Mouse (Mus musculus) neural tube, embryonic 12.5 days (tissue): ENCODE data around the gene Gm21915. TPM values are rescaled to one million over a fixed set of nuclear protein-coding genes. Genes with fewer than 3 reads are reported as not detected.

Experiments
- ATAC-seq: fragments of 200-750 bp; cut with Nextera tagmentation; 2 replicates; pipeline ENCODE4 v1.8.0; 2017; ENCODE audit warnings: low read depth, mild to moderate bottlenecking, moderate TSS enrichment, moderate library complexity; ENCODE audit not compliant: low FRiP score
- H3K27ac ChIP-seq: fragments of 300-500 bp; sonication (generic); 2 replicates; pipeline ENCODE4 v1.5.1; 2016
- H3K27me3 ChIP-seq: fragments of 300-500 bp; sonication (generic); replicated peaks from 2 replicates; pipeline ENCODE4 v1.6.1; 2016; ENCODE audit warnings: mild to moderate bottlenecking
- H3K36me3 ChIP-seq: fragments of 300-500 bp; sonication (generic); 2 replicates; pipeline ENCODE4 v1.6.1; 2016; ENCODE audit warnings: mild to moderate bottlenecking
- H3K4me1 ChIP-seq: fragments of 300-500 bp; sonication (generic); 2 replicates; pipeline ENCODE4 v1.6.1; 2016
- H3K4me2 ChIP-seq: fragments of 300-500 bp; sonication (generic); replicated peaks from 2 replicates; pipeline ENCODE4 v1.6.1; 2016; ENCODE audit warnings: mild to moderate bottlenecking
- H3K4me3 ChIP-seq: fragments of 300-500 bp; sonication (generic); 2 replicates; pipeline ENCODE4 v1.5.1; 2016
- H3K9ac ChIP-seq: fragments of 300-500 bp; sonication (generic); 2 replicates; pipeline ENCODE4 v1.6.1; 2016; ENCODE audit warnings: mild to moderate bottlenecking
- H3K9me3 ChIP-seq: fragments of 300-500 bp; sonication (generic); 2 replicates; pipeline ENCODE4 v1.6.1; 2016; ENCODE audit warnings: mild to moderate bottlenecking
- WGBS: fragments of 180-500 bp; shearing (Covaris S2); methylation state at CpG from one replicate; pipeline ENCODE4 v1.1.7; 2016; 5-methylcytosine and 5-hydroxymethylcytosine counted together
- polyA plus RNA-seq: library from polyadenylated mRNA; unstranded; fragments of >200 nt; fragmentation: Nextera tagmentation; extraction: Ambion mirVana; gene quantifications from 2 replicates; pipeline ENCODE4 v1.2.1, GENCODE M21; 2016

Gene Gm21915
- polyA plus RNA-seq, 1 experiment from 2014 or later: not detected

- peaks cover 19% of the 10 kb centered on the region for H3K4me1 ChIP-seq
- WGBS: 2% methylated on average over 14 of the region's 14 CpGs
- peak overlapping the region; percentile 63 for H3K4me2 ChIP-seq
- peak overlapping the region; percentile 25 for H3K4me3 ChIP-seq
- ATAC-seq: peak; percentile 90
- H3K27ac ChIP-seq: peak overlapping the region; percentile 75
- no peaks in the 10 kb centered on the region for H3K27me3 ChIP-seq
- H3K9ac ChIP-seq: peak overlapping the region; percentile 41; the same call in 1 of the 2 replicates
- H3K9me3 ChIP-seq: no peaks in the 10 kb centered on the region
- H3K36me3 ChIP-seq: no peaks in the 10 kb centered on the region
These were observed 31.9 kb upstream of the Gm21915 start for GRCm38 (mm10) chr9:40638394-40639049.

GRCm38 (mm10) chr9:40639536-40640187 lies 30.8 kb upstream of the Gm21915 start:
- Histone ChIP-seq H3K4me1 (peaks cover 19% of the 10 kb centered on the region), H3K4me3 (no peak overlapping the region), H3K27me3 (no peaks in the 10 kb centered on the region), H3K9ac (no peak overlapping the region), H3K9me3 (no peaks in the 10 kb centered on the region), H3K4me2 (no peak overlapping the region), H3K27ac (no peak overlapping the region), H3K36me3 (no peaks in the 10 kb centered on the region)
- ATAC-seq: no peak
- WGBS: 85% methylated on average over 10 of the region's 10 CpGs

- H3K9ac ChIP-seq: no peak overlapping the region
- peaks cover 19% of the 10 kb centered on the region for H3K4me1 ChIP-seq
- 81% methylated on average over 2 of the region's 2 CpGs for WGBS
- H3K27me3 ChIP-seq: no peaks in the 10 kb centered on the region
- no peaks in the 10 kb centered on the region for H3K9me3 ChIP-seq
- no peak for ATAC-seq
- no peak overlapping the region for H3K4me2 ChIP-seq
- no peak overlapping the region for H3K4me3 ChIP-seq
- H3K27ac ChIP-seq: no peak overlapping the region
- H3K36me3 ChIP-seq: no peaks in the 10 kb centered on the region
These were observed 29.1 kb upstream of the Gm21915 start for GRCm38 (mm10) chr9:40641318-40641717.

GRCm38 (mm10) chr9:40642470-40643220 lies 27.8 kb upstream of the Gm21915 start:
- no peak overlapping the region for H3K4me2 ChIP-seq
- H3K9ac ChIP-seq: peak overlapping the region; percentile 33; the same call in 1 of the 2 replicates
- no peak for ATAC-seq
- H3K4me3 ChIP-seq: no peak overlapping the region
- no peaks in the 10 kb centered on the region for H3K36me3 ChIP-seq
- no peaks in the 10 kb centered on the region for H3K27me3 ChIP-seq
- peak overlapping the region; percentile 6; the same call in 1 of the 2 replicates for H3K27ac ChIP-seq
- H3K4me1 ChIP-seq: peaks cover 14% of the 10 kb centered on the region
- WGBS: 15% methylated on average over 16 of the region's 16 CpGs
- H3K9me3 ChIP-seq: no peaks in the 10 kb centered on the region

- H3K4me2 ChIP-seq: no peak overlapping the region
- no peaks in the 10 kb centered on the region for H3K9me3 ChIP-seq
- peaks cover 4% of the 10 kb centered on the region; the same call in 1 of the 2 replicates for H3K4me1 ChIP-seq
- no peak overlapping the region for H3K4me3 ChIP-seq
- no peak for ATAC-seq
- no peaks in the 10 kb centered on the region for H3K36me3 ChIP-seq
- H3K27me3 ChIP-seq: no peaks in the 10 kb centered on the region
- 91% methylated on average over 3 of the region's 3 CpGs for WGBS
- H3K27ac ChIP-seq: no peak overlapping the region
- H3K9ac ChIP-seq: no peak overlapping the region
These were observed 21.0 kb upstream of the Gm21915 start for GRCm38 (mm10) chr9:40649444-40649843.

- no peak overlapping the region for H3K4me3 ChIP-seq
- H3K4me2 ChIP-seq: no peak overlapping the region
- 82% methylated on average over 6 of the region's 6 CpGs for WGBS
- no peaks in the 10 kb centered on the region for H3K9me3 ChIP-seq
- no peaks in the 10 kb centered on the region for H3K27me3 ChIP-seq
- no peaks in the 10 kb centered on the region for H3K36me3 ChIP-seq
- H3K9ac ChIP-seq: no peak overlapping the region
- H3K4me1 ChIP-seq: peaks cover 4% of the 10 kb centered on the region; the same call in 1 of the 2 replicates
- H3K27ac ChIP-seq: no peak overlapping the region
- ATAC-seq: no peak
These were observed 20.4 kb upstream of the Gm21915 start for GRCm38 (mm10) chr9:40649983-40650382.

- no peaks in the 10 kb centered on the region for H3K27me3 ChIP-seq
These were observed 19.1 kb upstream of the Gm21915 start for GRCm38 (mm10) chr9:40651239-40651859.

GRCm38 (mm10) chr9:40652757-40653156 lies 17.7 kb upstream of the Gm21915 start:
- no peaks in the 10 kb centered on the region for H3K36me3 ChIP-seq
- H3K4me3 ChIP-seq: no peak overlapping the region
- no peaks in the 10 kb centered on the region for H3K27me3 ChIP-seq
- no peak for ATAC-seq
- peaks cover 4% of the 10 kb centered on the region; the same call in 1 of the 2 replicates for H3K4me1 ChIP-seq
- no peak overlapping the region for H3K27ac ChIP-seq
- H3K9me3 ChIP-seq: no peaks in the 10 kb centered on the region
- H3K9ac ChIP-seq: no peak overlapping the region
- no peak overlapping the region for H3K4me2 ChIP-seq
- 27% methylated on average over 9 of the region's 9 CpGs for WGBS

More at GRCm38 (mm10) chr9:40651239-40651859, 19.1 kb upstream of the Gm21915 start:
- no peak overlapping the region for H3K4me3 ChIP-seq
- no peak for ATAC-seq
- peaks cover 4% of the 10 kb centered on the region; the same call in 1 of the 2 replicates for H3K4me1 ChIP-seq
- H3K36me3 ChIP-seq: no peaks in the 10 kb centered on the region
- no peak overlapping the region for H3K4me2 ChIP-seq
- no peak overlapping the region for H3K27ac ChIP-seq
- H3K9me3 ChIP-seq: no peaks in the 10 kb centered on the region
- WGBS: 90% methylated on average over 4 of the region's 4 CpGs
- H3K9ac ChIP-seq: no peak overlapping the region

- Histone ChIP-seq H3K9ac (no peak overlapping the region), H3K27ac (no peak overlapping the region), H3K4me2 (no peak overlapping the region), H3K27me3 (no peaks in the 10 kb centered on the region), H3K36me3 (no peaks in the 10 kb centered on the region), H3K4me3 (no peak overlapping the region), H3K4me1 (peaks cover 2% of the 10 kb centered on the region), H3K9me3 (no peaks in the 10 kb centered on the region)
- WGBS: 79% methylated on average over 9 of the region's 9 CpGs
- no peak for ATAC-seq
These were observed 4.1 kb upstream of the Gm21915 start for GRCm38 (mm10) chr9:40666190-40666803.

- Histone ChIP-seq H3K4me1 (peaks cover 7% of the 10 kb centered on the region), H3K9ac (no peak overlapping the region), H3K9me3 (no peaks in the 10 kb centered on the region), H3K4me3 (no peak overlapping the region), H3K27me3 (no peaks in the 10 kb centered on the region), H3K27ac (no peak overlapping the region), H3K36me3 (no peaks in the 10 kb centered on the region), H3K4me2 (no peak overlapping the region)
- peak; percentile 41; the same call in 1 of the 2 replicates for ATAC-seq
- WGBS: 35% methylated on average over 4 of the region's 4 CpGs
These were observed 1.0 kb downstream of the Gm21915 start for GRCm38 (mm10) chr9:40671323-40671930.

GRCm38 (mm10) chr9:40675203-40675958 lies 5.0 kb downstream of the Gm21915 start:
- Histone ChIP-seq H3K4me1 (peaks cover 7% of the 10 kb centered on the region), H3K9me3 (no peaks in the 10 kb centered on the region), H3K27me3 (no peaks in the 10 kb centered on the region), H3K36me3 (no peaks in the 10 kb centered on the region), H3K4me3 (no peak overlapping the region), H3K9ac (no peak overlapping the region), H3K27ac (no peak overlapping the region), H3K4me2 (no peak overlapping the region)
- 80% methylated on average over 12 of the region's 12 CpGs for WGBS
- no peak for ATAC-seq
